Mouse (Mus musculus) c-Kit-positive CD71-positive TER-119-negative erythroid progenitor cells, embryonic 14.5 days (primary cell): ENCODE measurements around the gene Rufy2.

ENCODE experiments used
- DNase-seq: peaks from one replicate; pipeline ENCODE4 v3.0.0-alpha.2; 2013; ENCODE audit warnings: low read depth

Gene Rufy2

DNA sequence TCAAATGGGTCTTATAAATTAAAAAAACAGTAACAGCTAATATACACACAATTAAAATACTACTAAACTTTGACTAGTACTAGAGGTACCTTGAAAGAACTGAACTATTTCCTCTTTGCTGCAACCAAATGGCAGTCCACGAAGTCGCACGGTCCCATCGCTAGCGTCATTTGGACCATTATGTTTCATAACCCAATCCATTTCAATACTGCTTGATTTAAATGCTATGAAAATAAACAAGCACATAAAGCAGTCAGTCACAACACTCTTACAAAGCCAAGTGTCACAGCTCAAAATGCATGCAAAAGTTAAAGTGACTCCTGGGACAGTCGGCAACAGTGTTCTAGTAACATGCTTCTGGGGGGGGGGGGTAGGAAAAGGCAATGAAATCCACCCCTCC lies 39.3 kb downstream of the Rufy2 start:
- DNase-seq: no peak

DNA sequence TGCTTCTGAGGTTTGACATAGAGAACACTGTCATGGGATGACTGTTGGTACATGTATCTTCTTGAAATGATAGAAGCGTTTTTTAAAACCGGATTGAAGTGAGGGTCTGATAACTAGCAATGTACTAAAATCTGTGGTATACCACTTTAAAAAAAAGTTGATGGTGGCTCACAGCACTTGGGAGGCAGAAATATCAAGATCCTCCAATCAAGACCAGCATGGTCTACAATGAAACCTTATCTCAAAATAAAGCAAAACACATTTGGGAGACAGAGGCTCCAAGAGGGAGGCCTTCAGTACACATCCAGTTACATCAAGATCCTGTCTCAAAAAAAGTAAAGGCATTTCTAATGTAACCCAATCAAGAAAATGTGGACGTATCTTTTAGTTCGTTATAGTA lies 41.7 kb downstream of the Rufy2 start:
- DNase-seq: no peak

DNA sequence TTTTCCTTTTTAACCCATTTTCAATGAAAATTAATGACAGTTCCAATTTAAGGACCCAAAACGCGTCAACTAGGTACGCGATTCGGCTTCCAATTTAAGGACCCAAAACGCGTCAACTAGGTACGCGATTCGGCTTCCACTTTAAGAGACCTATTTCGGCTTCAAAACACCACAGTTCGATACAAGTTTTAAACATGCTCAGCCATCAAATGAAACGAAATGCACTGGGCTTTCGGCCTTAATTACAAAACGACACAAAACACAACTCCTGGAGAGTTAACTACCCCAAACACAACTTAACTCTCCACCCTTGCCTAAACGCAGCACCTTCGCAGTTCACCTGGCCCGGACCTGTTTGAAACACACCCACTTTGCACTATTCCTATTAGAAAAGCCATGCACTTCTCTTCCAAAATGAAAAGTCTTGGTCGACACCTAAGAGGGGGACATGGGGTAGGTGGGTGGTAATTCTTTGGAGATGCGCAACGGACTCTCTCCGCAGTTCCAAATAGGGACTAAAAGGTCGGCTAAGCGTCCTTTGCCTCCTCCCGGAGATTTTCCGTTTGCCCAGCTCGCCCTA lies 42.6 kb downstream of the Rufy2 start:
- no peak for DNase-seq

DNA sequence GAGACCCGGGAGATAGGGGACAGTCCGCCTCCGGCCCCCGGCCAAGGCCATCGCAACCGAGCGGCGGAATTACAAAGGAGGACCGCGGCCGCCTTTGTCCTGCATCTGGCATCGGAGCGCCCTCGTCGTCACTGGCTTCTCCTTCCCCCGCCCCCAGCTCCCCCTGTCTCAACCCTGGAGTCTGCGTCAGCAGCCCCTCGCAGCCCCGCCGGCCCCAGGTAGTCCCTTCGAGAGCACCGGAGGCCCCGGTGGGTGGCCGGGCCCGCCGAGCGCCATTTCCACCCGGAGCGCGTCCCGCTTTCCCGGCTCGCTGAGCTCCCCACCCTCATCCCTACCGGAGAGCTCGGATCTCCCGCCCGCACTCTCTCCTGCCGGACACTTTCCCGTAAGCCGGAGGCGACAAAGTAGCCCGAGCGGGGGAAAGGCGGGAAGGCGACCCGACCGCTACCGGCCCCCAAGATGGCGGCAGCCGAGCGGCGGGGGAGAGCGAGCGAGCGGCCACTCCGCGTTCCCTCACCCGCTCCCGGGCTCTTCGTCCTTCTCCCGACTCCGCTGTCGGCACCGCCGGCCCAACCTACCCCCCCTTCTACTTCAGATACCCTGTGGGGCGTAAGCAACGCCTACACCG lies 43.2 kb downstream of the Rufy2 start:
- DNase-seq: no peak

- DNase-seq: peak; percentile 92
Measured at GRCm38 (mm10) chr10:63023749-63024579, 43.9 kb downstream of the Rufy2 start, which contains the start of the genes Hnrnph3 and Pbld2. Gene Hnrnph3 (minus strand): TSS chr10:63024217. Gene Pbld2 (plus strand): TSS chr10:63024315.

- DNase-seq: no peak
Measured at GRCm38 (mm10) chr10:63024580-63024910, 44.5 kb downstream of the Rufy2 start.

DNA sequence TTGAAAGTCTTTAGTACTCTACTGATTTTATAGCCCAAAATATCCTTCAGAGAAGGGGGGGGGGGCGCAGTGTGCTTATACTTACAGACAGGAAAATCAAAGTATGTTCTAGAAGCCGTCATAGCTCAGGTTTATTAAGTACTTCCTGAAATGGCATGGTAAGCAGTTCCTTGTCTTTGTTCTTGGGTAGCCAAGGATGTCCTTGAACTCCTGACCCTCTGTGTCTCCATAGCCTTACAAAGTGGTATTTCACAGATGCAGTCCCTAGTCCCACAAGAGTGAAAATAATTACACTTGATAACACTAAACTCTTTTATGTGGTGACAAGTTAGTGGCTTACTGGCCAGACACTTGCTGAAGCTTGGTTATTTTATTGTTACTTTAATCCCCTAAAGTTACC lies 45.0 kb downstream of the Rufy2 start:
- DNase-seq: no peak

DNA sequence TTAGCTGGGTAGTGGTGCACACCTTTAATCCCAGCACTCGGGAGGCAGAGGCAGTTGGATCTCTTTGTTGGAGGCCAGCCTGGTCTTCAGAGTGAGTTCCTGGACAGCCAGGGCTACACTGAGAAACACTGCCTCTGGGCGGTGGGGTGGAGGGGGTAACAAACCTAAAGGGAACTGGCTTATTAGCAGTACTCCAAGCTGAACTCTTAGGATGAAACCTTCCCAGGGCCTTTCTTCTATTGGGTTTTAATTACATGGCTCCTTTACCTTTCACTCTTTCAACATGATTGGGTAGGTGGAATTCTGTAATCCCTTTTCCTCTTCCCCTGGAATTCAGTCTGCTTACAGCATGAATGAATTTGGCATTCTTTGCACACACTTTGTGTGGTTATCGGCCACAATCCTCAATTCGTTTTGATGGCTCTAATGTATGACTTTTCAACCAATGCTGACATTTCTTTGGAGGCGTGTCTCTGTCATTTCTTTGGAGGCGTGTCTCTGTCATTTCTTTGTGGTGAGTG lies 45.5 kb downstream of the Rufy2 start:
- no peak for DNase-seq

DNA sequence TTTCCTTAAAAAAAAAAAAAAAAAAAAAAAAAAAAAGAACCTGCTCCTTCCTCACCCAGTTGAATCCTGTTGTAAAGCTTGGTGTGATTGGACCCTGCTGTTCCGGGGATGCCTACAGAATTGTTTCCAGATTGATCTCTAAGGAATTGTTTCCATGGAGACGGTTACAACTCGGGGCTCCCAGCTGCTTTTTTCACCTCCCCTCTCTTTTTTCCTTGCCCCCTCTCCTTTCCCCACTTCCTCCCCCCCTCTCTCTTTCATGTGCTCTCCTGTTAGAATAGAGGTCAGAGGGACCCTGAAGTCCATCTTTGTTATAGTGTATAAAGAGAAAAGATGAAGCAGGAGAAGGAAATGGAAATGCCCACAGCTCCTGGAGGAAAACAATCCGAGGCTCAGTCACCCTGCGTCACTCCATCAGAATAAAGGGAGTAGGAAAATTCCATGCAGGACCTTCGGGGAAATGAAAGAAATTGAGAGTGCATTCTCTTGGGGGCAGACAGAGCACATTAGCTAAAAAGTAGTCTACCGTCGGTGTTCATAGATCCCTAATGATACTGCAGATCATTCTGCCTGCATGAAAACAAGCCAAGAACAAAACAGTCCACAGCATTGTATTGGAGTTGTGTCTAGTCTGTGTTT lies 46.3 kb downstream of the Rufy2 start:
- no peak for DNase-seq

DNA sequence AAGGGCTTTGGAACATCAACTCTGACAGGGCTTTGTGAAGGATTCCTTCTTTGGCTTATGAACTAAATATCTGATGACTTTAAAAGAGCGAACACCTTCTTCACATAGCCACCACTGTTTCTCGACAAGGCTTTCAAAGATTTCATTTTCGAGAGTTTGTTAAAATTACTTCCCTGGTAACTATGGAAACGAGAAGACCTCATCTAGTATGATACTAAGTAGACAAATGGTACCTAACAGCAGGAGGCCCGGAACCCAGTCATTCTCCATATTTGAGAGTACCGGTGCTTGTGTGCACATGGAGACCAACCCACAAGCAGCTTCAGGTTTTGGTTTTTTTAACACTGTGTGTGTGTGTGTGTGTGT lies 46.8 kb downstream of the Rufy2 start:
- no peak for DNase-seq

DNA sequence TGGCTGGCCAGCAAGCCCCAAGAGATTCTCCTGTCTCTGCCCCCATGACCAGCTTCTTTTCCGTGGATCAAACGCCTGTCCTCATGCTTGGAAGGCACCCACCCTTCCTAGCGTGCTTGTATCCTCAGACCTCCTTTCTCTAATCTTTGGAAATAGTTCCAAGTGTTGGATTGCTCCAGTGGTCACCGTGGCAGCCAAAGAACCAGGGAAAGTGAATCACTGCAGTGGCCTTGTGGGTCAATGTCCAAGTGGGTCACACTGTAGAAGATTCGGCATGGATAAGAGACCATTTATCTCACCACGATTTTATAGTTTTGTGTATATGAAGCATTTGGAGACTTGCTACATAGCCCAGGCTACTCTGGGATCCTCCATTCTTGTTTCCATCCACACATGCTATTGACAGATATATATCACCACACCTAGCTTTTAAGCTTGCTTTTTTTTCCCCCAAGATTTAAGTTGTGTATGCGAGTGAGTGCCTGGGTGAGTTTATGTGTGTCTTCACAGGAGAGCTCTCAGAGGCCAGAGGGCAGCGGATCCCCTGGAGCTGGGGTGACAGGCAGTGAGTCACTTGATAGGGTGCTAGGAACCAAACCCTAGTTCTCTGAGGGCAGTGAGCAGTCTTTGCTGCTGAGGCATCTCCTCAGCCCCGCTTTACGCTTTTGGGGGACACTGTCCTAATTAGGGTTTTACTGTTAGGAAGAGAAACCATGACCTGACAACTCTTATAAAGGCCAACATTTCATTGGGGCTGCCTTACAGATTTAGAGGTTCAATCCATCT lies 47.5 kb downstream of the Rufy2 start:
- DNase-seq: no peak

GRCm38 (mm10) chr10:63028396-63028795 lies 48.4 kb downstream of the Rufy2 start:
- DNase-seq: no peak

DNA sequence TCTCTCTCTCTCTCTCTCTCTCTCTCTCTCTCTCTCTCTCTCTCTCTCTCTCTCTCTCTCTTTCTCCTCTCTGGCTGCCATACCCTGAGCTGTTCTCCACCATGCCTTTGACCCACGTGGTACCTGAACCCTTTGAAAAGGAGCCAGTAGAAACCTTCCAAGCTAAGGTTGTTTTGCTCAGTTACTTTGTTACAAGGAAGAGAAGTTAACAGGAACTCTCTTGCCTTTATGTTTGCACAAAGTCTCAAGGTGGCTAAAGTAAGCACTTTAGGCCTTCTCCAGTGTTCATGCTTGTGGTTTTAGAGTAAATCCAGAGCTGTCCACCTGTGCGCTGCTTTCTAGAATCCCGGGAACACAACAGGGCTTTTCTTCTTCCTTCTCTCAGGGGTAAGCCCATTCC lies 52.2 kb downstream of the Rufy2 start:
- DNase-seq: no peak

GRCm38 (mm10) chr10:63032956-63033355 lies 52.9 kb downstream of the Rufy2 start:
- no peak for DNase-seq

DNA sequence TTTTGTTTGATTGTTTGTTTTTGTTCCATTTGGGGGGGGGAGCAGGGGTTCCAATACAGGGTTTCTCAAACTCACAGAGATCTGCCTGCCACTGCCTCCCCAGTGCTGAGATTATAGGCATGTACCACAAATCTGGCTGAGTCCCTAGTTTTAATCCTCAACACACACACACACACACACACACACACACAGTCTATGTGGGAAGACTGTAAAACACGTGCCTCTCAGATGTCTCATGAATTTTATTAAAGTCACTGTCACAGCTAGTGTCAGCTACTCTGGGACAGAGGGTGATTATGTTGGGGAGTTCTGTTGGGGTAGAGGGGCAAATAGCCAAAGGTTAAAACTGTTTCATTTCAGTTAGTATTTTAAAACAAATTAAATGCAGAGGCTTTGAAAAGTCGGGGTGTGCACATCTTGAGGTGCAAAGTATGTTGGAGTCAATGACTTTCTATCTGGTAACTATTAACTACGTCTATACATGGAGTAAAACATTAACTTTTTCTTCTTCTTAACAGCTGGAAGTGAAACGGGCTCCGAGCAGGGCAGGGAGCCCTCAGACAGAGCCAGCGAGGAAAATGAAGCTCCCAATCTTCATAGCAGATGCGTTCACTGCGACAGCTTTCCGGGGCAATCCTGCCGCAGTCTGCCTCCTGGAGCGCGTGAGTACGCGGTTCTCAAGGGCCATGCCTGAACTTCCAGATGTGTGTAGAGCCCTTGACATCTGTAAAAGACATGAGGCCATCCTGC lies 58.7 kb downstream of the Rufy2 start:
- no peak for DNase-seq

GRCm38 (mm10) chr10:63039867-63040628 lies 60.0 kb downstream of the Rufy2 start:
- DNase-seq: no peak

- DNase-seq: no peak
Measured at GRCm38 (mm10) chr10:63043154-63043553, 63.1 kb downstream of the Rufy2 start.

- DNase-seq: no peak
Measured at GRCm38 (mm10) chr10:63047751-63048150, 67.7 kb downstream of the Rufy2 start.

DNA sequence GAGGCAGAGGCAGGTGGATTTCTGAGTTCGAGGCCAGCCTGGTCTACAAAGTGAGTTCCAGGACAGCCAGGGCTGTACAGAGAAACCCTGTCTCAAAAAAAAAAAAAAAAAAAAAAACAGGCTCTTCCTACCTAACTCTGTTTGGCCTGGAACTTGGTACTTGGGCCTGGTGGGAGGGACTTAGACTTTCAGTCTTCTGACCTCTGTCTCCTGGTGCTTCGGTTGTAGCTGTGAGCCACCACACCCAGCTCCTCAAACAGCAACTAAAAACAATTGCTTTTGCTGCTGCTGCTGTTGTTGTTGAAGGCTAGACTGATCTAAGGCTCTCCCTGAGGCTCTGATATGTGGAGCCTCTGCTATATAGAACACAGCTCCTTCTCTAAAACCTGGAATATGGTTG lies 69.1 kb downstream of the Rufy2 start:
- no peak for DNase-seq

DNA sequence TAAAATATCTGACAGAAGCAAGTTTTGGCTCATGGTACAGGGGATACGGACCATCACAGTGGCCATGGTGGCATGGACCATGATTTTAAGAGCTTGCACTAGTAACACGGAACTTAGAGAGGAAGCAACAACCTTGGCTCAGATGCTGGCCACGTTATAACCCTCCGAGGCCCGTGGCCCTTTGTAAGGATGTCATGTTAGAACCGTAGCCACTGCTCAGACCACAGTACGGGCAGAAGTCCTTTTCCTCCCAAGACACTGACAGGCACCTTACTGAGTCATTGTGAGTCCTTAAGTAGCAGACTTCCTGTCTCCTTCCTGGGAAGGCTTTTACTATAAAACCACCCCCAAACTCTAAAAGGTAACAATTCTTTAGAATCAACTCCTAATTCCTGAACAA lies 71.2 kb downstream of the Rufy2 start:
- DNase-seq: no peak
